Mouse (Mus musculus) lung, adult 2 months (tissue): ENCODE measurements at regions not wholly inside any gene's neighbourhood (a gene's known extent, or its start where the extent isn't known, plus 50 kb on each side); places are given as distances from the start of the nearest gene placed in this dataset.

Experiments
- DNase-seq: peaks from one replicate; pipeline ENCODE4 v3.0.0; 2022
- H3K4me1 ChIP-seq: fragments of 200-500 bp; 2 replicates; pipeline ENCODE4 v1.6.1; 2011; ENCODE audit warnings: low read length; ENCODE audit not compliant: control insufficient read depth, insufficient read depth
- H3K4me3 ChIP-seq: fragments of 200-500 bp; replicated peaks from 2 replicates; pipeline ENCODE3; 2011; ENCODE audit warnings: low read depth, mild to moderate bottlenecking, control low read depth, low read length; ENCODE audit errors: extremely low read depth
- CTCF ChIP-seq: fragments of 200-500 bp; IDR thresholded peaks from 2 replicates; pipeline ENCODE4 v1.5.1; 2011; ENCODE audit warnings: mild to moderate bottlenecking, low read length, control low read depth; ENCODE audit not compliant: insufficient read depth
- POLR2A ChIP-seq: fragments of 200-500 bp; IDR thresholded peaks from 2 replicates; pipeline ENCODE4 v1.6.1; 2011; ENCODE audit warnings: low read depth, mild to moderate bottlenecking, control low read depth, low read length, borderline replicate concordance; ENCODE audit errors: extremely low read depth
- WGBS: fragments of 180-500 bp; shearing (Covaris S2); methylation state at CpG from one replicate; pipeline ENCODE4 v1.1.7; 2018; 5-methylcytosine and 5-hydroxymethylcytosine counted together

GRCm38 (mm10) chr3:149865945-149866344 lies 875.6 kb upstream of the Adgrl2 start:
- TF ChIP-seq CTCF (no peak), POLR2A (no peak)
- no peak overlapping the region for H3K4me3 ChIP-seq
- WGBS, result 78% methylated on average over 2 of the region's 2 CpGs
- no peaks in the 10 kb centered on the region for H3K4me1 ChIP-seq
- no peak for DNase-seq

- no peak overlapping the region for H3K4me3 ChIP-seq
- 55% methylated on average over 7 of the region's 7 CpGs for WGBS
- TF ChIP-seq POLR2A (no peak), CTCF (no peak)
- no peaks in the 10 kb centered on the region for H3K4me1 ChIP-seq
- DNase-seq, result no peak
Measured at GRCm38 (mm10) chr3:149846941-149847539, 856.7 kb upstream of the Adgrl2 start.

GRCm38 (mm10) chr3:149845826-149846486 lies 855.6 kb upstream of the Adgrl2 start:
- Histone ChIP-seq H3K4me1 (no peaks in the 10 kb centered on the region), H3K4me3 (no peak overlapping the region)
- no peak for DNase-seq
- WGBS, result 35% methylated on average over 3 of the region's 3 CpGs
- TF ChIP-seq POLR2A, result no peak
- no peak for TF ChIP-seq CTCF

DNA sequence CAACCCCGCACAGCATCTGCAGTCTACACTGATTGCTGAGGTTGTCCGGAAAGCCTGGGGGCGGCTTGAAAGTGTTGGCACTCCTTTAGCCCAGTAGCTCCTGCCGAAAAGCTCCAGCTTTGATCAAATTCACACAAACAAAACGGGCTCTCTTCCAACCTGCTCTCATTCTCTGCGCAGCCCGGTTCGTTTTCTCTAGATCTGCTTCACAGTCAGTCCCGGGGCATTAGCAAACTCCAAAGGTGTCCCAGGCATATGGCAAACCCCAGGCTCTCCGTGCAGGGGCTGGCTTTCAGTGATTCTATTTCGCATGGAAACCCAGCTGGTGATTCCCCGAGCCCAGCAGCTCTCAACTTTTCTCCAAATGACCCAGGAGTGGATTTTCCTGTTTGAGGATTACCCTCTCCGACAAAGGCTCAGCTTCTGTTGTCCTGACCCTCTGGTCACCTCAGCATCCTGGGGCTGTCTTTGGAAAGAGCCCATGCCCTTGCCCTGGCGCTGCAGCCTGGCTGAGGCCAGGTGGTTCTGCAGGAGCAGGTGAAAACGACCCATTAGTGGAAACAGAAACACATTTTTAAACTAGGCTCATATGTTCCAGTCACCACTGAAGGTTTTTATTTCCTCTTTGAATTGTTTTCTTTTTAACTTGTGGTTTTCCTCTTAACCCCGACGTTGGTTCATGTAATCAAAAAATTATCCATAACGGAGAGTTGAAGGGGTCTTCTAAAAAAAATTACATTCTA lies 854.9 kb upstream of the Adgrl2 start:
- H3K4me3 ChIP-seq, result no peak overlapping the region
- WGBS, result 6% methylated on average over 18 of the region's 18 CpGs
- H3K4me1 ChIP-seq, result no peaks in the 10 kb centered on the region
- no peak for DNase-seq
- TF ChIP-seq CTCF (no peak), POLR2A (no peak)

DNA sequence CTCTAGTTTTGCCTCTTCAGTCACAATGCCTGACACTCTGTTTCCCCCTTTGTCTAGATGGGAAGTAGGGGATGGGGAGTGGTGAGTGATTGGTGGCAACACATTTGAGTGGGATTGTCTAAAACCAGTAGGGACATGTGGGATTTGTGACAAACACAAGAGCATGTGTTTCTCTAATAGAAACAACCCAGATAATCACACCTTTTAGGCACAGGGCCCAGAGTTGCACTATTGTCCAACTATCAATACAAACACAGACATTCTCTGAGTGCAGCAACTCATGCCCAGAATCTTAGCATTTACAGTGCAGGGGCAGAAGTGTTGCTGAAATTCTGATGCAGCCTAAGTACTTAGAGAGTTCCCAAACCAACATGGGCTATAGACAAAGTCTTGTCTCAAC lies 847.6 kb upstream of the Adgrl2 start:
- no peaks in the 10 kb centered on the region for H3K4me1 ChIP-seq
- TF ChIP-seq POLR2A, result no peak
- TF ChIP-seq CTCF, result no peak
- no peak overlapping the region for H3K4me3 ChIP-seq
- DNase-seq, result no peak

DNA sequence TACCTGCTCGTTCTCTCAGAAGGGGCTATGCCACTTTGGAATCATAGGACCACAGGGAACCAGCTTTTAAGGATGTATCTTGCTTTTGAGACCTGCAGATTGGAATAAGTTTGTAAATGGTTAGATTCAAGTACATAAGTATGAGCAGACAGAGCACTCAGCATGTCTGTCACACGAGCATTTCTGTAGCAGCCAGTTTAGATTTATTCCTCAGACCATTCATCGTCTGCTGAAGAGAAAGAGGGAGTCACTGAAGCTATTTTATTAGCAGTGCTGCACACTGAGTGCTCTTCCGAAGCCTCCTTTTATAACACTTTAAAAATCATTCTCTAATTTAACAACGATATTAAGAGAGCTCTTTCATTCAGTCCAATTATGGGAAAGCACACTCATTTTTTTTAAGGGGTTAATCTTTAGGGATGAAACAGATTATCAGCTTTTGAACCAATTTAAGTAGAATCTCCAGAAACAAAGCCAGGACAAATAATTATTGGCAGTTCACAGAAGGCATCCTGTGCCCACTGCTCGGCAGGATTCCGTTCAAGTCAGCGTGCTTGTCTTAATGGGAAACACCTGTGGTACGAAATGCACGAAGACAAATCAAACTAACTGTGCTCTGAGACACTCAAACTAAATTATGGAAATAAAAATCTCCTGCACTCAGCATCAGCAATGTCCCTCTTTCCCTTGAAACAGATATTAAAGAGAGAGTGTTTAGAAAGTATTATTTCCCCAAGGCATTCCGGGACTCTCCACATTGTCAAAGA lies 846.3 kb upstream of the Adgrl2 start:
- DNase-seq, result no peak
- Histone ChIP-seq H3K4me1 (no peaks in the 10 kb centered on the region), H3K4me3 (no peak overlapping the region)
- WGBS, result 73% methylated on average over 11 of the region's 11 CpGs
- no peak for TF ChIP-seq CTCF
- TF ChIP-seq POLR2A, result no peak

- no peak overlapping the region for H3K4me3 ChIP-seq
- H3K4me1 ChIP-seq, result no peaks in the 10 kb centered on the region
- WGBS, result 53% methylated on average over 2 of the region's 2 CpGs
- TF ChIP-seq CTCF (no peak), POLR2A (no peak)
- no peak for DNase-seq
Measured at GRCm38 (mm10) chr3:149827181-149827580, 836.8 kb upstream of the Adgrl2 start.

DNA sequence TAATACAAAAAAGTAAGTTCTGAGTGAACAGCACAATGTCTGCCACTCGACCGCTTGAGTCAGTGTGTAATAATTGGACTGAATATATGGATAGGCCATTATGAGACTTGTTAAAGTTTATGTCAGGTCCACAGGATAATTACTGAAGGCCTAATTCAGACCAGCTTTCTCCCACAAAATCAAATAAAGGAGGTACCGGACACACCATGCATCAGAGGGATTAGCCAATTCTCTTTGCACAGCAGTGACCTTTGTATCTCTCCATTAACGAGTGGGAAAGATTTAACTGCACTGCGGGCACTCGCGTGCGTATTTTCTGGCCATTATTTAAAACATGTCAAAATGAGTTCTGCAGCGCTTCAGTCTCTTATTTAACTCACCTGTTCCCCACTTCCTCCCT lies 836.4 kb upstream of the Adgrl2 start:
- WGBS, result 85% methylated on average over 9 of the region's 9 CpGs
- DNase-seq, result no peak
- Histone ChIP-seq H3K4me3 (no peak overlapping the region), H3K4me1 (no peaks in the 10 kb centered on the region)
- TF ChIP-seq POLR2A (no peak), CTCF (no peak)

DNA sequence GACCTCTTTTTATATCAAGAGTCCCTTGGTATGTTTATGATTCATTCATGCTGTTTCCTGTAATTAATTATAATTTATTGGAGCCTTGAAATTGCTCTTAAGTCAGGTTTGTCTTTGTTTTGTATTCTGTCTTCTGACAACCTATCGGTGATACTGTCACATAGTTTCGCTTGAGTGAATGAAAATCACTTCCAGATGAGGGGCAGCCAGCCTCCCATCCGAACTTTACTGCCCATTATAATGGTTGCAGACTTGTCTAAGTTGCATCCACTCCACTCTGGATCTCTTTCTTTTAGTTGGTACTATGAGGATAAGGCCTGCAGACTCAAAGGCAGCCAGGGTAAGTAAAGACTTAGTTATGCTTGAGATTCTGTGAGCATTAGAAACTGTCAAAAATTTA lies 830.3 kb upstream of the Adgrl2 start:
- Histone ChIP-seq H3K4me3 (no peak overlapping the region), H3K4me1 (no peaks in the 10 kb centered on the region)
- no peak for DNase-seq
- TF ChIP-seq POLR2A (no peak), CTCF (no peak)
- WGBS, result 81% methylated on average over 3 of the region's 3 CpGs
